Mouse (Mus musculus) intestine, embryonic 15.5 days (tissue): ENCODE data around the gene Eif4b. TPM values are rescaled to one million over a fixed set of nuclear protein-coding genes. Genes with fewer than 3 reads are reported as not detected.

Experiments
- ATAC-seq: fragments of 200-750 bp; cut with Nextera tagmentation; 2 replicates; pipeline ENCODE4 v1.8.0; 2017; ENCODE audit warnings: moderate TSS enrichment, moderate library complexity
- H3K27ac ChIP-seq: fragments of 300-500 bp; sonication (generic); 2 replicates; pipeline ENCODE4 v1.5.1; 2015; ENCODE audit warnings: mild to moderate bottlenecking, inconsistent platforms
- H3K27me3 ChIP-seq: fragments of 300-500 bp; sonication (generic); replicated peaks from 2 replicates; pipeline ENCODE4 v1.6.1; 2015; ENCODE audit warnings: inconsistent platforms
- H3K36me3 ChIP-seq: fragments of 300-500 bp; sonication (generic); 2 replicates; pipeline ENCODE4 v1.6.1; 2015; ENCODE audit warnings: inconsistent platforms
- H3K4me1 ChIP-seq: fragments of 300-500 bp; sonication (generic); replicated peaks from 2 replicates; pipeline ENCODE4 v1.6.1; 2015; ENCODE audit warnings: inconsistent platforms
- H3K4me2 ChIP-seq: fragments of 300-500 bp; sonication (generic); replicated peaks from 2 replicates; pipeline ENCODE4 v1.6.1; 2015; ENCODE audit warnings: mild to moderate bottlenecking, inconsistent platforms
- H3K4me3 ChIP-seq: fragments of 300-500 bp; sonication (generic); replicated peaks from 2 replicates; pipeline ENCODE4 v1.5.1; 2015; ENCODE audit warnings: inconsistent platforms
- H3K9ac ChIP-seq: fragments of 300-500 bp; sonication (generic); 2 replicates; pipeline ENCODE4 v1.6.1; 2015; ENCODE audit warnings: inconsistent platforms
- H3K9me3 ChIP-seq: fragments of 300-500 bp; sonication (generic); 2 replicates; pipeline ENCODE4 v1.6.1; 2016; ENCODE audit warnings: inconsistent platforms
- WGBS: fragments of 180-500 bp; shearing (Covaris S2); methylation state at CpG from one replicate; pipeline ENCODE4 v1.1.7; 2015; 5-methylcytosine and 5-hydroxymethylcytosine counted together
- polyA plus RNA-seq: library from polyadenylated mRNA; unstranded; fragments of >200 nt; fragmentation: Nextera tagmentation; extraction: Ambion mirVana; gene quantifications from 2 replicates; pipeline ENCODE4 v1.2.1, GENCODE M21; 2015

Eif4b gene
- polyA plus RNA-seq, 1 experiment from 2014 or later, result 122 TPM

DNA sequence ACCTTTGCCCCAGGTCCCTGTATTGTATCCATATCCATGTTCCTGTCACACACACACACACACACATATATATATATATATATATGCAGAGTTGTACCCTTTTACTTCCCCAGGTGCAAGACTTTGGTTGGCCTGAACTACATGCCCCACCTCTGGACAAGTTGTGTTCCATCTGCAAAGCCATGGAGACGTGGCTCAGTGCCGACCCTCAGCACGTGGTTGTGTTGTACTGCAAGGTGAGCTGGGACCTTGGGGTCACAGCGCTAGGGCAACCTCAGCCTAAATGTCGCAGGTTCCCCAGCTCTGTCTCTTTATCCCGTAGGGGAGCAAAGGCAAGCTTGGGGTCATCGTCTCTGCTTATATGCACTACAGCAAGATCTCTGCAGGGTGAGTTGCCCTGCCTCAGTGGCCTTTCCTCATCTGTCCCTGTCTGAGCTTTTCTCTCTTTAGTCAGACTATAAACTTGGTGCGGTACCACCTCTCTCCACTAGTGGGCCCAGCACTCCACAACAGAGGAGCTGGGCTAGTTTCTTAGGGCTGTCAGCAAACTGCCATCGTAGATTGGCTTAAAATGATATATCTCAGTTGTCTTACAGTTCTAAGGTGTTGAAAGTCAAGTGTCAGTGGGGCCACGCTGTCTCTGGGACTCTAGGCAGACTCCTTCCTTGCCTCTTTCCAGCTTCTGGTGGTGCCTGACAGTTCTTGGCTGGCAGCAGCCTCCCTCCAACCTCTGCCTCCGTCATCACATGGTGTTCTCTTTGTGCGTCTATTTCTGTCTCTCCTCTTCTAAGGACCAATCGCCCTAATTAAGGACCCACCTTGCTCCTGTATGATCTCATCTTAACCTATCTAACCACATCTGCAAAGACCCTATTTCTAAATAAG, 34.4 kb downstream of the Eif4b start:
- 45% methylated on average over 13 of the region's 13 CpGs for WGBS
- no peak for ATAC-seq
- peaks cover 23% of the 10 kb centered on the region for H3K36me3 ChIP-seq
- no peak overlapping the region for H3K27ac ChIP-seq
- H3K4me3 ChIP-seq, result no peak overlapping the region
- no peaks in the 10 kb centered on the region for H3K27me3 ChIP-seq
- H3K4me1 ChIP-seq, result peaks cover 46% of the 10 kb centered on the region
- H3K4me2 ChIP-seq, result peak overlapping the region; percentile 65; the same call in 1 of the 2 replicates
- H3K9ac ChIP-seq, result no peak overlapping the region
- no peaks in the 10 kb centered on the region for H3K9me3 ChIP-seq

GRCm38 (mm10) chr15:102108651-102109525, 35.3 kb downstream of the Eif4b start:
- no peaks in the 10 kb centered on the region for H3K27me3 ChIP-seq
- no peaks in the 10 kb centered on the region for H3K9me3 ChIP-seq
- H3K4me3 ChIP-seq, result no peak overlapping the region
- 50% methylated on average over 18 of the region's 18 CpGs for WGBS
- H3K4me2 ChIP-seq, result no peak overlapping the region
- H3K4me1 ChIP-seq, result peaks cover 41% of the 10 kb centered on the region
- no peak overlapping the region for H3K9ac ChIP-seq
- H3K36me3 ChIP-seq, result peaks cover 31% of the 10 kb centered on the region
- H3K27ac ChIP-seq, result no peak overlapping the region
- peak; percentile 26 for ATAC-seq

- Histone ChIP-seq H3K36me3 (peaks cover 31% of the 10 kb centered on the region), H3K27me3 (no peaks in the 10 kb centered on the region), H3K4me2 (no peak overlapping the region), H3K9ac (no peak overlapping the region), H3K27ac (no peak overlapping the region), H3K4me3 (no peak overlapping the region), H3K9me3 (no peaks in the 10 kb centered on the region), H3K4me1 (peaks cover 30% of the 10 kb centered on the region)
- 86% methylated on average over 7 of the region's 7 CpGs for WGBS
- no peak for ATAC-seq
These were observed 36.7 kb downstream of the Eif4b start for GRCm38 (mm10) chr15:102110271-102110670.

DNA sequence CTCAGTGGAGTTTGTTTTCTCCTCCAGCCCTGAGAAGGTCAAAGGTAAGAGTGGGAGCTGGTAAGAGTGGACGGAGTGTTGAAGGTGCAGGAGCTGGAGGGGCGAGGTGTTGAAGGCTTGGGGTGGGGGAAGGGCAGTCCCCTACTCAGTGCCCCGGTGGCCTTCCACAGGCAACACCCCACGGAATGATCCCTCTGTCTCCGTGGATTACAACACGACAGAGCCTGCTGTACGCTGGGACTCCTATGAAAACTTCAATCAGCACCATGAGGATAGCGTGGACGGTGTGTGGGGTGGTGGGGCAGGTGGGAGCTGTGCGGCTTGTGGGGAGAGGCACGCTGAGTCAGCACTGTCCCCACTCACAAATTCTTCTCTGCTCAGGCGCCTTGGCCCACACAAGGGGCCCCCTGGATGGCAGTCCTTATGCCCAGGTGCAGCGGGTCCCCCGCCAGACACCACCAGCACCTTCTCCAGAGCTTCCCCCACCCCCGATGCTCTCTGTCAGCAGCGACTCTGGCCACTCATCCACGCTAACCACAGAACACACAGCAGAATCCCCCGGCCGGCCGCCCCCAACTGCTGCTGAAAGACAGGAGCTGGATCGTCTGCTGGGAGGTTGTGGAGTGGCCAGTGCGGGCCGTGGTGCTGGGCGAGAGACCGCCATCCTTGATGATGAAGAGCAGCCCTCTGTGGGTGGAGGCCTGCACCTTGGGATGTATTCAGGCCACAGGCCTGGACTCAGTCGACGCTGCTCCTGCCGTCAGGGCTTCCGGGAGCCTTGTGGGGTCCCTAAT, 37.3 kb downstream of the Eif4b start:
- Histone ChIP-seq H3K36me3 (peaks cover 37% of the 10 kb centered on the region), H3K9me3 (no peaks in the 10 kb centered on the region), H3K4me3 (no peak overlapping the region), H3K27me3 (no peaks in the 10 kb centered on the region), H3K4me1 (peaks cover 25% of the 10 kb centered on the region), H3K4me2 (no peak overlapping the region), H3K27ac (no peak overlapping the region), H3K9ac (no peak overlapping the region)
- WGBS, result 72% methylated on average over 29 of the region's 29 CpGs
- no peak for ATAC-seq

DNA sequence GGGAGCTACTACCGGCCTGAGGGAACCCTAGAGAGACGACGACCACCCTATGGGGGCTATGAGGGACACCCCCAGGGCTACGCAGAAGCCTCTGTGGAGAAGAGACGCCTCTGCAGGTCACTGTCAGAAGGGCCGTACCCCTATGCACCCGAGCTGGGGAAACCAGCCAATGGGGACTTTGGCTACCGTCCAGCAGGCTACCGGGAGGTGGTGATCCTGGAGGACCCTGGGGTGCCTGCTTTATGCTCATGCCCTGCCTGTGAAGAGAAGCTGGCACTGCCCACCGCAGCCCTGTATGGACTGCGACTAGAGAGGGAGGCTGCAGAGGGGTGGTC, 37.9 kb downstream of the Eif4b start:
- Histone ChIP-seq H3K4me2 (no peak overlapping the region), H3K27ac (no peak overlapping the region), H3K4me1 (peaks cover 24% of the 10 kb centered on the region), H3K4me3 (no peak overlapping the region), H3K36me3 (peaks cover 39% of the 10 kb centered on the region), H3K9ac (no peak overlapping the region), H3K27me3 (no peaks in the 10 kb centered on the region), H3K9me3 (no peaks in the 10 kb centered on the region)
- WGBS, result 80% methylated on average over 11 of the region's 11 CpGs
- ATAC-seq, result no peak

- H3K27me3 ChIP-seq, result no peaks in the 10 kb centered on the region
- H3K4me2 ChIP-seq, result no peak overlapping the region
- peaks cover 22% of the 10 kb centered on the region for H3K4me1 ChIP-seq
- ATAC-seq, result no peak
- peaks cover 45% of the 10 kb centered on the region for H3K36me3 ChIP-seq
- H3K9ac ChIP-seq, result no peak overlapping the region
- H3K9me3 ChIP-seq, result no peaks in the 10 kb centered on the region
- H3K27ac ChIP-seq, result no peak overlapping the region
- H3K4me3 ChIP-seq, result no peak overlapping the region
- WGBS, result 94% methylated on average over 6 of the region's 6 CpGs
These were observed 38.6 kb downstream of the Eif4b start for GRCm38 (mm10) chr15:102112181-102112580.

GRCm38 (mm10) chr15:102112827-102113226, 39.3 kb downstream of the Eif4b start:
- WGBS, result 80% methylated on average over 8 of the region's 8 CpGs
- Histone ChIP-seq H3K27me3 (no peaks in the 10 kb centered on the region), H3K4me2 (no peak overlapping the region), H3K4me3 (no peak overlapping the region), H3K9ac (no peak overlapping the region), H3K4me1 (peaks cover 19% of the 10 kb centered on the region), H3K9me3 (no peaks in the 10 kb centered on the region), H3K36me3 (peaks cover 48% of the 10 kb centered on the region), H3K27ac (no peak overlapping the region)
- no peak for ATAC-seq

DNA sequence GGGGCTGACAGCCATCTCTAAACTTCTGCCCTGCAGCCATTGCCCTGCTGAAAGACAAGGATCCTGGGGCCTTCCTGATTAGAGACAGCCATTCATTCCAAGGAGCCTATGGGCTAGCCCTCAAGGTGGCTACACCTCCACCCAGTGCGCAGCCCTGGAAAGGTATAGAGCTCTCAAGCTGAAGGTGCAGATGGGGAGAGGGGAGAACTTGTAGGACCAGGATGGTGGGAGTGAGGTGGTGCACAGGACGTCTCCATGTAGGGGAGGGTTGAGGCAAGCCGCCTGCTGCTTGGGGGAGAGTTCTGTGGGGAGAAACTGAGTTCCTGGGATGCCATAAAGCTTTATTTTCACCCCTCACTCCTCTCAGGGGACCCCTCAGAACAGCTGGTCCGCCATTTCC, 40.1 kb downstream of the Eif4b start:
- Histone ChIP-seq H3K36me3 (peaks cover 48% of the 10 kb centered on the region), H3K4me2 (no peak overlapping the region), H3K9me3 (no peaks in the 10 kb centered on the region), H3K9ac (no peak overlapping the region), H3K4me1 (peaks cover 16% of the 10 kb centered on the region), H3K27ac (no peak overlapping the region), H3K4me3 (no peak overlapping the region), H3K27me3 (no peaks in the 10 kb centered on the region)
- 84% methylated on average over 4 of the region's 4 CpGs for WGBS
- ATAC-seq, result no peak

GRCm38 (mm10) chr15:102114651-102115260, 41.2 kb downstream of the Eif4b start:
- H3K36me3 ChIP-seq, result peaks cover 52% of the 10 kb centered on the region
- WGBS, result 80% methylated on average over 7 of the region's 7 CpGs
- no peak for ATAC-seq

GRCm38 (mm10) chr15:102115731-102116231, 42.2 kb downstream of the Eif4b start:
- ATAC-seq, result peak; percentile 69
- Histone ChIP-seq H3K27me3 (no peaks in the 10 kb centered on the region), H3K27ac (peak overlapping the region; percentile 23; the same call in 1 of the 2 replicates), H3K9me3 (no peaks in the 10 kb centered on the region), H3K4me2 (no peak overlapping the region), H3K4me3 (no peak overlapping the region), H3K4me1 (peaks cover 11% of the 10 kb centered on the region; the same call in 1 of the 2 replicates), H3K36me3 (peaks cover 46% of the 10 kb centered on the region), H3K9ac (no peak overlapping the region)
- 72% methylated on average over 9 of the region's 9 CpGs for WGBS

More at GRCm38 (mm10) chr15:102114651-102115260, 41.2 kb downstream of the Eif4b start:
- H3K4me2 ChIP-seq, result no peak overlapping the region
- no peaks in the 10 kb centered on the region for H3K27me3 ChIP-seq
- no peak overlapping the region for H3K9ac ChIP-seq
- peaks cover 11% of the 10 kb centered on the region; the same call in 1 of the 2 replicates for H3K4me1 ChIP-seq
- H3K27ac ChIP-seq, result no peak overlapping the region
- H3K9me3 ChIP-seq, result no peaks in the 10 kb centered on the region
- H3K4me3 ChIP-seq, result no peak overlapping the region

DNA sequence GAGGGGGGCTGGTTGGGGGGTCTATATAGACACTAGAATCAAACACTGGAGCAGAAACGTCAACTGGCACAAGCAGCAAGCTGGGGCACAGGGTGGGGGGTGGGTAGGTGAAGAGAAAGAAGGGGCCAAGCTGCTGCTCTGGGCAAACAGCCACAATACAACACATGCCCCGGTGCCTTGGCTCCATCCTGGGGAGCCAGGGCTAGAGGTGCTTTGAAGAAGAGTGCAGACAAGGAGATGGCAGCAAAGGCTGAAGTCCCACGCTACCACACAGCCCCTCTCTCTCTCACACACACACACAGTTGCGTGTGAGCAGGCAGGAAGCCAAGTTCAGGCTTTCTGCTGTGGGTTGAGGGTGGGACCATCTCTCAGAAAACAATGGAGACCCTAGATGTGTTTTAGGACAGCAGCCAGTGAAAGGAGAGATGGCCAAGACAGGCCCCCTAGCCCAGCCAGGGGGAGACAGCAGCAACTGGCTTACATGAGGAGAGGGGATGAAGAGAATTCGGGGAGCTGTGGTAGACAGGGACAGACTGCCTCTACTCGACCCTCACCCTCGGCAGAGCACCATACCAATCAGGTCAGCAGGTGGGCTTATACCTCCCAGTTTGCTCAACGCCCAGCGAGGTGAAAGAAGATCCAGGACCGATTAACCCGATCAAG, 43.3 kb downstream of the Eif4b start:
- peaks cover 49% of the 10 kb centered on the region for H3K36me3 ChIP-seq
- H3K27ac ChIP-seq, result peak overlapping the region; percentile 27; the same call in 1 of the 2 replicates
- no peak overlapping the region for H3K4me2 ChIP-seq
- WGBS, result 72% methylated on average over 11 of the region's 11 CpGs
- H3K4me3 ChIP-seq, result no peak overlapping the region
- no peaks in the 10 kb centered on the region for H3K27me3 ChIP-seq
- no peak; the same call in 1 of the 2 replicates for ATAC-seq
- H3K4me1 ChIP-seq, result peaks cover 11% of the 10 kb centered on the region; the same call in 1 of the 2 replicates
- no peak overlapping the region for H3K9ac ChIP-seq
- no peaks in the 10 kb centered on the region for H3K9me3 ChIP-seq
